Mouse (Mus musculus): ENCODE measurements around the gene Sept12. TPM values are rescaled to one million over a fixed set of nuclear protein-coding genes. Genes with fewer than 3 reads are reported as not detected.

Sept12 gene
- total RNA-seq, 2 experiments from 2014 or later, result not detected

- DNase-seq (ENCODE audit: low spot score), result no peak
- intact Hi-C loops (cut with DNase I), result loop anchor here (1.0 kb wide), 1 partner anchor 167 kb away; no protein-coding TSS in a partner anchor
Measured at GRCm38 (mm10) chr16:4978275-4979051, 19.2 kb downstream of the Sept12 start.

- DNase-seq (ENCODE audit: low spot score), result no peak
- intact Hi-C loops (cut with DNase I), result no loop called here
Measured at GRCm38 (mm10) chr16:4976180-4976579, 21.5 kb downstream of the Sept12 start.

GRCm38 (mm10) chr16:4974521-4974920 lies 23.1 kb downstream of the Sept12 start:
- intact Hi-C loops (cut with DNase I), result no loop called here
- DNase-seq (ENCODE audit: low spot score), result no peak

GRCm38 (mm10) chr16:4971626-4972025 lies 26.0 kb downstream of the Sept12 start:
- intact Hi-C loops (cut with DNase I), result no loop called here
- no peak for DNase-seq (ENCODE audit: low spot score)

DNA sequence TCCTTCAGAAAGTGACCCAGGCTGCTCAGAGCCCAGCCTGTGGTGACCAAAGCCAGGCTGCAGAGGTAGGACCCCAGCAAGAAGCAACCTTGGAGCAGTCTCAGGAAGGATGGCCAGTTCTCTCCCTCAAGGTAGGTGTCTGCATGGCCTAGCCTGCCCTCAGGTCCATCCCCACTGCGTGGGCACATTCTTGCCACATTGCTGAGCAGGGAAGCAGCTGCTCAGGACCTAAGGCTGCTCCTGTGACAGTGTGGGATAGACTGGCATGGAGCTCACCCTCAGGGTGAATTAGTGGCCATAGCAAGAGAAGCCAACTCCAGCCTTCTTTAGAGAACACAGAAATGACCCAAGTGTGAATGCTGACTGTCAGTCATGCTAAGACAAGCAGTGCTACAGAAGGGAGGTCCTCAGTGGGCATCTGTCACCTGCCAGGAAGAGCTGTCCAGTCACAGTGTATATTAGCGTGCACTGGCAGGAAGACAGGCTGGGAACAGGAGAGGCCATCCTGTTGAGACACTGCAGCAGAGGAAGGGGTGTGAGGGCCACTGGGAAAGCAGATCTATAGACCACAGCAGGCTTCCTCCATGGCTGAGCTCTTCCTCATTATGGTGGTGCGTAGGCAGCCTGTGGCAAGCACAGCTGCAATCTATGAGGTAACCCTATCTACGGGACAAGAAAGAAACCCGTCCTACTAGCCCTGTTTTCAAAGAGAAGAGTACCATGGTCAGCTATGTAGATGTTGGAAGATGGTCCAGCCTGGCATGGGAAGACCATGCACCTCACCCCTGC lies 28.4 kb downstream of the Sept12 start:
- intact Hi-C loops (cut with DNase I), result loop anchor here (5.0 kb wide), 1 partner anchor 43 kb away; the partner anchor contains the start of gene Rogdi
- DNase-seq (ENCODE audit: low spot score), result no peak

- DNase-seq (ENCODE audit: low spot score), result no peak
Measured at GRCm38 (mm10) chr16:4968426-4968825, 29.2 kb downstream of the Sept12 start.

DNA sequence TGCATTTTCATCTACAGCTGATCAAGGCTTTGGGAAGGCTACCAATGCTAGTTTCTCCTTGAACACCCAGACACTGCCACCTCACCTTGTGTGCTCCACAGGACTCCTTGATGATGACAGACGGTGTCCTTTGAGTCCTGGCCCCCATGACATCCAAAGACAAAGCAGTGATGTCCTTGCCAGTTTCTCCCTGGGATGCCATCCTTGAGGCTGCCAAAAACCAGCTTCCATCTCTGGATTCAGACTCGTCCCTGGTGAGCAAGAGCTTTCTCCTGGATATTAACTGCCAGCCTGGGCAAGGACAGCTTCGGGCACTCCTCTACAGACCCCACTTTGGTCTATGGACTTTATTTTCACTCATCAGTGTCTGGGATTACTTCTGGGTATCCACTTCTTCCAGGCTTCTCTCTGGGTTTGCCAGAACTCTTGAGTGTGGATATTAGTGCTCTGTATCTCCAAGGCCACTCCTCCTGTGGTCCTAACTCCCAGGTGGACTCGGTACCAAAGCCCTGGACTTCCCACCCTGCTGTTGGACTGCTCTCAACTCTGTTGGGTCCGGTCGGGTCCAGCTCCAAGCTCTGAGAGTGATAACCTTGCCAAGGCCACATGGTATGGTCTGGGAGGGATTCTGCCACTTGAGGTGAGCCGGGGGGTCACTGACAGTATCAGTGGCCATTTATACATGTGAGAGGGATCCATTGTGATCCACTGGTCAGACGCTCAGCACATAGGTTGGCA lies 32.1 kb downstream of the Sept12 start:
- no peak for DNase-seq (ENCODE audit: low spot score)

More at GRCm38 (mm10) chr16:4968426-4968825, 29.2 kb downstream of the Sept12 start:
- intact Hi-C loops (cut with DNase I), result loop anchor here (5.0 kb wide), 1 partner anchor 44 kb away; the partner anchor contains the start of gene Rogdi

GRCm38 (mm10) chr16:4964731-4965391 lies 32.8 kb downstream of the Sept12 start:
- no peak for DNase-seq (ENCODE audit: low spot score)
- intact Hi-C loops (cut with DNase I), result loop anchor here (5.0 kb wide), 2 partner anchors 47 to 82 kb away; partner anchors contain the start of genes Glyr1 and Rogdi

More for the DNA sequence above, 32.1 kb downstream of the Sept12 start:
- intact Hi-C loops (cut with DNase I), result loop anchor here (5.0 kb wide), 1 partner anchor 47 kb away; the partner anchor contains the start of gene Rogdi

DNA sequence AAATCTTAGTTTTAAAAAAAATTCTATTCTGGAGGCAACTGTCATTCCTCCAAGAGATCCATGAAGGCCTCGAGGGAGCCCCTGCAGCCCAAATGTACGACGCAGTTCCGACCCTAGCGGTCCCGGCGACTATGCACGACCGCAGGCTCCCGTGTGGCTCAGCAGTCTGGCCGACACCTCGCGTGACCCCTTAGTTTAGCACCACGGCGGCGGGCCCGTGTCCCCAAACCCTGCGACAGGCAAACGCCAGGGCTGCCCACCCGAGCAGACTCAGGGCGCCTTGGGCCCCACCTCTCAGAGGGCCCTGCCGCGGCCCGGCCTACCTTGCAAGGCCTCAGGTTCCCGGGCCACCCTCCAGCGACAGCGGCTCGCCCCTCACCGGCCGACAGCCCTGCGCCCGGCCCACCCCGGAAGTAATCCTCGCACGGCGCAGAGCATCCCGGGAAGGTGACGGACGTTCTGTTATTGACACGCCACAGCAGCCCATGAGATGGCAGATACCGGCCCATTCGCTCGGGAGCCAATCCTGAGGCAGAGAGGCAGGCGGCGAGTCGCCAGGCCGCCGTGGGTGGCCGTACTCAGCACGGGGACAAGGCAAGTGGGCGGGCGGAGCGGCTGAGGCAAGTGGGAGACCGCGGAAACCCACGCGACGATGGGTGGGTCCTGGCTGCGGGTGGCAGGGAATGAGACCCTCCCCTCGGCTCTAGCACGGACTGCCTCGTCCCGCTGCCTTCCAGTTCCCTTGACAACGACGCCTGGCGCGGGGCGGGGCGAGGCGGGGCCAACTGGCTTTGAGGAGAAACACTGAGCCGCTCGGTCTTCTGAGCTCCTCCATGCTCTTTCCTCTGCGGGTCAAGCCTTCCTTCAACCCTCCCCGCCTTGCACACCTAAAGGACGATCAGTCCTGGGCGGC lies 33.6 kb downstream of the Sept12 start, which contains the start of gene Anks3:
TSS of gene Anks3 (minus strand) at position 409 of the 913 bp plus-strand sequence.
- intact Hi-C loops (cut with DNase I), result loop anchor here (2.0 to 5.0 kb wide), 2 partner anchors 25 to 83 kb away; partner anchors contain the start of genes Glyr1 and Nudt16l1
- DNase-seq (ENCODE audit: low spot score), result peak; percentile 99

DNA sequence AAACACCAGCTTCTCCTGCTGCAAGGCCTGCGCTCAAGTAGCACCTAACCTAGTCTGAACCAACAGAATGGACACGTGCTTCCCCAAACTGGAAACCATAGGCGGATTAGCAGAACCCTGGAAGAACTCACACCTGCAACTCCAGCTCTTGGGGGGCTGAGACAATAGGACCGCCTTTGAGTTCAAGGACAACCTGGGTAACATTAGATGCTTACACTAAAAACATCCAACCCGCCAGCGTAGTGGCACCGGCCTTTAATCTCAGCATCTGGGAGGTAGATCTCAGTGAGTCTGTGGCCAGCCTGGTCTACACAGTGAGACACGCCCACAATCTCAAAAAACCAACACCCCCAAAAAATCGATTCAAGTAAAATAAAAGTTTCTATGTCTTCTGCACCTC lies 34.3 kb downstream of the Sept12 start:
- intact Hi-C loops (cut with DNase I), result loop anchor here (2.0 to 5.0 kb wide), 2 partner anchors 25 to 84 kb away; partner anchors contain the start of genes Glyr1 and Nudt16l1

DNA sequence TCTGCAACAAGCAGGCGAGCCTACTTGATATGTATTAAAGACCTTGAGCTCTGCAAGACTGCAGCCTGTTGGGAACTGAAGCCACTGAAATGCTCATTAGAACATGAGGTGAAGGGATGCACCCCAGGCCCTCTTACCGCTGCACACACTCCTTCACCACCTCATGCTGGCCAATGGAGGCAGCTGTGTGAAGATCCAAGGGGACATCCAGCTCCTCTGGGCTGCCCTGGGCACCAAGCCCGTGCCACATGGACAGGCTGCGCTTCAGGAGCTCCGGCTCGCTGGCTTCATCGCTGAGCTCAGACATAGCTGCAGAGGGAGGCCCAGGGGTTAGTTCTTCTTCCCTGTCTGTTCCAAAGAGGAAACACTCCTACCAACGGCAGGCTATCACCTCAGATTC lies 37.4 kb downstream of the Sept12 start:
- DNase-seq (ENCODE audit: low spot score), result no peak
- intact Hi-C loops (cut with DNase I), result loop anchor here (5.0 kb wide), 1 partner anchor 87 kb away; the partner anchor contains the start of gene Glyr1

More for the DNA sequence above, 34.3 kb downstream of the Sept12 start:
- DNase-seq (ENCODE audit: low spot score), result no peak

DNA sequence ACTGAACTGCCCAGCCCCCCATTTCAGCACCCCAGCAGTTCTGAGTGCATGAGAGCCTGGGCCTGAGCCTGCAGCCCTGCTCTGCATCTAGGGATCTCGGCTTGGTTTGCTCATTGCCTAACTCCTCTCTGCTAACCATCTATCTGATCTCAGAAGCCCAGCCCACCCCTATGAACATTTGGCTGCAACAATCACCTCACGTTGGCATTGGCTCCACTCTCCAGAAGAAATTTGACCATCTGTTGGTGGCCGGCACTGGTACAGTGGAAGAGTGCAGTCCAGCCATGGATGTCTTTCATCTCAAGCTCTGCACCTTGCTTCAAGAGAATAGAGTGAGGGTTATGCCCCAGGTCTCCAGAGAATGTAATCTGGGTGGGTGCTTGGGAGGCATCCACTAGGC lies 40.2 kb downstream of the Sept12 start:
- intact Hi-C loops (cut with DNase I), result no loop called here
- DNase-seq (ENCODE audit: low spot score), result no peak

DNA sequence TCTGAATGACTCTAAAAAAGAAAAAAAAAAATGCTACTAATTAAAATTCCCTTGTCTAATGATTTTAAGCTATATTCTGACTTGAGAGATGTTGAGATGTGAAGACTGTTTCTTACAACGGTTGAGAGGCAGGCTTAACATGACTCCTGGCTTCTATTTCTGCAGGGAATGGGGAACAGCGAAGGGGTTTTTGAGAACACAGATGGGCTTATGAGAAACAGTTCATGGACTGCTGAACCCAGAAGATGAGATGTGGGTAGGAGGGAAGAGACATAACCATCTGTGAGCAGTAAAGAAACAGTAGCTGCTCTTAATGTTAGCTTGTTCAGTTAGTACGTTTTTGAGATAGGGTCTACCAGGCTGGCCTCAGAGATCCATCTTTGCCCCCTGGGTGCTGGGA lies 41.0 kb downstream of the Sept12 start:
- intact Hi-C loops (cut with DNase I), result no loop called here
- DNase-seq (ENCODE audit: low spot score), result no peak

DNA sequence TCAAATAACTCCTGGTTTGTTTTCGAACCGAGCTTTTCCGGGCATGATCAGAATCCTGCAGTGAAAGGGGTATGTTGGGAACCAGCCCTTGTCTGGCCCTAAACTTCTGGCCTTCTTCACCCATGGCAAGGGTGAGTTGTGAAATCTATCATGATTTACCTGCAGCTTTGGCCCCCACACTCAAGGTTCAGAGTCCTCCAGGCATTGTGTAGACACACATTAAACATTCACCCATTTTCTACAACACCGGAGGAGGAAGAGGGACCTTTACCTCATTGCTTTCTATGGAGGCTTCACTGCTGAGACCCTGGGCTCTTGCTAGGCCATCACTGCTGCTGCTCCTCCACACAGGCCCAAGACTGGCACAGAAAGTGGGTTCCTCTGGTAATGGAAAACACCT lies 50.3 kb downstream of the Sept12 start:
- intact Hi-C loops (cut with DNase I), result no loop called here
- no peak for DNase-seq (ENCODE audit: low spot score)

GRCm38 (mm10) chr16:4946155-4946554 lies 51.5 kb downstream of the Sept12 start:
- intact Hi-C loops (cut with DNase I), result no loop called here
- no peak for DNase-seq (ENCODE audit: low spot score)

DNA sequence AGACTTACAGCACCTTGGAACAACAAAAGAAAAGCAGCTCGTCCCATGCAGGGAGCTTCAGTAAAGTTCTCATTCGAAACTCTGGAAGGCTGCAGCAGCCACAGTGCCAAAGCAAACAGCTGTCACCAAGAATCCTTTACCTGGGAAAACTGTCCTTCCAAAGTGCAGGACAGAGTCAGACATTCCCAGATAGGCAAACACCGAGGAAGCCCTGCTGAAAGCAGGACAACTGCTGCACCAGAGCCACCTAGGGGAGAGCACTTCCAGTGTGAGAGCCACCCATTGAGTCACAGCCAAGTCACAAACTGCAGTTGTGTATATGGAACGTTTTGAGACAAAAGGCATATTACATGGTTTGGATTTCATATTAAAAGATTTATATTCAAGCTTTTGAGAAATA lies 52.2 kb downstream of the Sept12 start:
- intact Hi-C loops (cut with DNase I), result no loop called here

DNA sequence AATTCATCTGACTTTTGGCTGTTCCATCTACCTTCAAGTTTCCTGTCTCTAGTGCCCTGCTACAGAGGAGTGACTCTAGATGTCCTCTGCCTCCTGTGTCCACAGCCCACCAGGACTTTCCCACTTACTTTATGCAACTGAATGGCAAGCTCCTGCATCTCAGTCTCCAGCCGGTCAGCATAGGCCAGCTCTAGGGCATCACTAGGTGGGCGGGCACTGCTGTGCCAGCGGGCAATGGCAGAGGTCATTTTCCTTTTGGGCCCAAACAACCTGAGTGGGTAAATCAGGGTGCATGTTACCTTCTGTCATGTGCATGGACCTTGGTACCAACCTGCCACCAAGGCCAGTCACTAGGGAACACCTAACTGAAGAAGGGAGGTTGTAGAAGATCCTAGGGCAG lies 54.2 kb downstream of the Sept12 start:
- DNase-seq (ENCODE audit: low spot score), result no peak
- intact Hi-C loops (cut with DNase I), result no loop called here

More for the DNA sequence above, 52.2 kb downstream of the Sept12 start:
- no peak for DNase-seq (ENCODE audit: low spot score)

DNA sequence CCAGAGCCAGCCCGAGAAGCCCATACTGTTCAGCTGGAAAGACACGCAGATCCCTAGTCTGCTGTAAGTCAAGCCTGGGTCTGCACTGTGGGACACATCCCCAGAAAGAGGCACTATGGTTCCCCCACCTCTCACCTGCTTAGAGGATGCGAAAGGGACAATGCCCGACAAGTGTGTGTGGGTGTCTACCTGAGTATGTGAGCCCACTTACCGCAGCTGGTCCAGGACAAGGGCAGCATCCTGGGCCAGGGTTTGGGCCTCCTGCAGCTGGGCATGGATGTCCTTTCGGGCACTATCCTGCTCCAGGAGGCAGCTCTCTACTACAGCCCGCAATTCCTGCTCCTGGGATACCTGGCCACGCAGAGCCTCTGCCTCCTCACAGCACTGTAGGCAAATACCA lies 54.8 kb downstream of the Sept12 start:
- no peak for DNase-seq (ENCODE audit: low spot score)
- intact Hi-C loops (cut with DNase I), result no loop called here

Measured in heart, postnatal 25 days (tissue).